Mouse (Mus musculus) bone marrow, adult 2 months (tissue): ENCODE data around the gene Abca9. TPM values are rescaled to one million over a fixed set of nuclear protein-coding genes. Genes with fewer than 3 reads are reported as not detected.

Experiments
- H3K27ac ChIP-seq: fragments of 200-500 bp; 2 replicates; pipeline ENCODE4 v1.5.1; 2012; ENCODE audit warnings: low read depth, mild to moderate bottlenecking, control low read depth, inconsistent platforms, low read length; ENCODE audit not compliant: control insufficient read depth, poor library complexity, insufficient read depth
- H3K4me1 ChIP-seq: fragments of 200-500 bp; 2 replicates; pipeline ENCODE4 v1.6.1; 2011; ENCODE audit warnings: low read length; ENCODE audit not compliant: control insufficient read depth, insufficient read depth
- H3K4me3 ChIP-seq: fragments of 200-500 bp; replicated peaks from 2 replicates; pipeline ENCODE3; 2011; ENCODE audit warnings: mild to moderate bottlenecking, low read depth, low read length, control low read depth; ENCODE audit not compliant: control insufficient read depth
- CTCF ChIP-seq: fragments of 200-500 bp; IDR thresholded peaks from 2 replicates; pipeline ENCODE4 v1.5.1; 2011; ENCODE audit warnings: low read length, control low read depth; ENCODE audit not compliant: control insufficient read depth, insufficient read depth
- POLR2A ChIP-seq: fragments of 200-500 bp; IDR thresholded peaks from 2 replicates; pipeline ENCODE4 v1.6.1; 2011; ENCODE audit warnings: low read depth, mild to moderate bottlenecking, control low read depth, low read length, borderline replicate concordance; ENCODE audit not compliant: control insufficient read depth
- WGBS: fragments of 180-500 bp; shearing (Covaris S2); methylation state at CpG from one replicate; pipeline ENCODE4 v1.1.7; 2018; 5-methylcytosine and 5-hydroxymethylcytosine counted together
- polyA plus RNA-seq: library from polyadenylated mRNA; stranded (reverse); fragments of >200 nt; gene quantifications from 2 replicates; pipeline ENCODE4 v1.2.4, GENCODE M21; 2011; ENCODE audit warnings: low replicate concordance; ENCODE audit not compliant: missing spikeins, insufficient read depth, insufficient read length

Abca9 gene
- polyA plus RNA-seq, 1 experiment: 2.1 TPM

GRCm38 (mm10) chr11:110165409-110165808, 2.6 kb downstream of the Abca9 start:
- no peak overlapping the region; the same call in 1 of the 2 replicates for H3K27ac ChIP-seq
- TF ChIP-seq CTCF (no peak), POLR2A (no peak)
- H3K4me3 ChIP-seq: no peak overlapping the region
- no peaks in the 10 kb centered on the region for H3K4me1 ChIP-seq

- WGBS: 61% methylated on average over 6 of the region's 6 CpGs
- Histone ChIP-seq H3K4me1 (no peaks in the 10 kb centered on the region), H3K27ac (no peak overlapping the region), H3K4me3 (no peak overlapping the region)
- no peak for TF ChIP-seq POLR2A
- TF ChIP-seq CTCF: no peak
Measured at GRCm38 (mm10) chr11:110157059-110157458, 10.9 kb downstream of the Abca9 start.

GRCm38 (mm10) chr11:110155985-110156384, 12.0 kb downstream of the Abca9 start:
- H3K4me1 ChIP-seq: no peaks in the 10 kb centered on the region
- TF ChIP-seq CTCF (no peak), POLR2A (no peak)
- no peak overlapping the region for H3K4me3 ChIP-seq
- H3K27ac ChIP-seq: no peak overlapping the region
- 92% methylated on average over 11 of the region's 11 CpGs for WGBS

GRCm38 (mm10) chr11:110147640-110148039, 20.4 kb downstream of the Abca9 start:
- no peak overlapping the region for H3K27ac ChIP-seq
- 47% methylated on average over 5 of the region's 5 CpGs for WGBS
- no peak overlapping the region for H3K4me3 ChIP-seq
- peaks cover 1% of the 10 kb centered on the region; the same call in 1 of the 2 replicates for H3K4me1 ChIP-seq
- TF ChIP-seq CTCF: no peak
- no peak for TF ChIP-seq POLR2A

GRCm38 (mm10) chr11:110145421-110145820, 22.6 kb downstream of the Abca9 start:
- Histone ChIP-seq H3K4me1 (peaks cover 1% of the 10 kb centered on the region; the same call in 1 of the 2 replicates), H3K27ac (no peak overlapping the region), H3K4me3 (no peak overlapping the region)
- WGBS: 75% methylated on average over 11 of the region's 11 CpGs
- TF ChIP-seq POLR2A (no peak), CTCF (no peak)

GRCm38 (mm10) chr11:110130760-110131159, 37.2 kb downstream of the Abca9 start:
- Histone ChIP-seq H3K4me1 (no peaks in the 10 kb centered on the region), H3K4me3 (no peak overlapping the region), H3K27ac (no peak overlapping the region)
- TF ChIP-seq POLR2A (no peak), CTCF (no peak)
- 68% methylated on average over 5 of the region's 5 CpGs for WGBS

GRCm38 (mm10) chr11:110111137-110111536, 56.9 kb downstream of the Abca9 start:
- Histone ChIP-seq H3K4me1 (no peaks in the 10 kb centered on the region), H3K27ac (no peak overlapping the region), H3K4me3 (no peak overlapping the region)
- 67% methylated on average over 4 of the region's 4 CpGs for WGBS
- TF ChIP-seq POLR2A: no peak
- no peak for TF ChIP-seq CTCF

- TF ChIP-seq CTCF (no peak), POLR2A (no peak)
- H3K4me1 ChIP-seq: no peaks in the 10 kb centered on the region
- no peak overlapping the region for H3K4me3 ChIP-seq
- no peak overlapping the region for H3K27ac ChIP-seq
- WGBS: 87% methylated on average over 7 of the region's 7 CpGs
Measured at GRCm38 (mm10) chr11:110101437-110101836, 66.6 kb downstream of the Abca9 start.

GRCm38 (mm10) chr11:110098901-110099300, 69.1 kb downstream of the Abca9 start:
- Histone ChIP-seq H3K4me3 (no peak overlapping the region), H3K4me1 (no peaks in the 10 kb centered on the region), H3K27ac (no peak overlapping the region)
- no peak for TF ChIP-seq CTCF
- no peak for TF ChIP-seq POLR2A
- WGBS: 68% methylated on average over 4 of the region's 4 CpGs
